Mouse (Mus musculus) heart, adult 2 months (tissue): ENCODE measurements at regions not wholly inside any gene's neighbourhood (a gene's known extent, or its start where the extent isn't known, plus 50 kb on each side); places are given as distances from the start of the nearest gene placed in this dataset.

Source experiments
- CTCF ChIP-seq: fragments of 200-600 bp; IDR thresholded peaks from 2 replicates; pipeline ENCODE4 v1.8.1; 2022; ENCODE audit warnings: antibody characterized with exemption, mild to moderate bottlenecking, moderate library complexity
- EP300 ChIP-seq: fragments of 200-500 bp; IDR thresholded peaks from 2 replicates; pipeline ENCODE4 v1.6.1; 2011; ENCODE audit warnings: low read depth, low read length, control low read depth; ENCODE audit not compliant: insufficient read depth

- TF ChIP-seq CTCF: no peak
- no peak for TF ChIP-seq EP300
Observed at GRCm38 (mm10) chr3:39265606-39266005, 378.9 kb downstream of the Fat4 start.
